Mouse (Mus musculus) cerebellum, adult 18-20 months (tissue): ENCODE measurements at regions not wholly inside any gene's neighbourhood (a gene's known extent, or its start where the extent isn't known, plus 50 kb on each side); places are given as distances from the start of the nearest gene placed in this dataset.
A peak's percentile ranks its signal among the peaks of the same experiment; 100 is the strongest.
"Not testable (repeated sequence)": the region's sequence is repeated elsewhere in the genome, so short reads cannot be mapped to it uniquely, and the experiment has no call there.

Experiments used
- DNase-seq, 2 experiments: peaks; one replicate each; pipeline ENCODE4 v3.0.0; 2021

DNA sequence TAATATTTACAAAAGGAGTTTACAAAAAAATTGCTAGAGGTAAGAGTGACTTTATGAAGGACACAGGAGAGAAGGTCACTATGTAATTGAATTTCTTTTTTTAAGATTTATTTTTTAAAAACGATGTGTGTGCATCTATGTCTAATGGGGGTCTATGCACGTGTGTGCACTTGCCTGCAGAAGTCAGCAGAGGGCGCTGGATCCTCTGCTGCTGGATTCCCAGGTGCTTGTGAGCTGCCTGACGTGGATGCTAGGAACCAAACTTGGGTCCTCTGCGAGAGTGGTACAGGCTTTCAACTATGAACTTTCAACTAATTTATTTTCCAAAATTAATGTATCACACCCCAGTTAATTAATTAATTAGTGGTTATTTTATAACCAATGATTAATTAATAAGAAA lies 85.0 kb downstream of the Glrx3 start:
- DNase-seq: no peak

DNA sequence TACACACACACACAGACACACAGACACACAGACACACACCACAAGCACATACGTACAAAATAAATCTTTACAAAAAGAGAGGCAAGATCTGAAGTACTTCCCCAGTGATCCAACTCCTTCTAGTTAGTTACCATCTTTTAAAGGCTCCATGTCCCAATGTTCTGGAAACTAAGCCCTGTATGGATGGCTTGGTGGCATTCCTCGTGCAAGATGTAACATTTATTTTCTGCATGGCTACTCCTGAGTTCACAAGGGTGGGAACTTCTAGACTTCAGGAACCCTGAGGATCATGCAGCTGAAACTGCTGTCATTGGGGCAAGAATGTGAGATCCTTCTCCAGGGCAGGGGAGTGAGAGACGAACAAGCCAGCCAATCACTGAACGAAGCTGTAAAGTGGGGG lies 96.1 kb downstream of the Glrx3 start:
- DNase-seq: no peak

DNA sequence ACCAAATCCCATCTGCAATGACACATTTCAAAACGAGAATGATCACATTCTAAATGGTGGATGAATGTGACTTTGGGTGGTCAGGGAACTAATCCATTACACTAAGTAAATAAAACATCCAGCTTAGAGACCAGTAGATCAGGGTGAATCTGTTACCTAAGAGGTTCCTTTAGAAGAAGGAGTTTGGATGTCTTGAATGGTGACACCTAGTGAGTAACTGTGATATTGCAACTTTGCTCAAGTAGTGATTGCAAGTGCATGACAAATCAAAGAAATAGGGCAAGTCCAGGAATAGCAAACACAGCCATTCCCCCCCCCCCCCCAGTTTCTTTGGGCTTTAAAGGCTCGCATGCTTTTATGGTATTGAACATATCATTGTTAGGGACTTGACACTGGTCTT lies 112.6 kb downstream of the Glrx3 start:
- DNase-seq: peak in 1 of 2 experiments; percentile 5

DNA sequence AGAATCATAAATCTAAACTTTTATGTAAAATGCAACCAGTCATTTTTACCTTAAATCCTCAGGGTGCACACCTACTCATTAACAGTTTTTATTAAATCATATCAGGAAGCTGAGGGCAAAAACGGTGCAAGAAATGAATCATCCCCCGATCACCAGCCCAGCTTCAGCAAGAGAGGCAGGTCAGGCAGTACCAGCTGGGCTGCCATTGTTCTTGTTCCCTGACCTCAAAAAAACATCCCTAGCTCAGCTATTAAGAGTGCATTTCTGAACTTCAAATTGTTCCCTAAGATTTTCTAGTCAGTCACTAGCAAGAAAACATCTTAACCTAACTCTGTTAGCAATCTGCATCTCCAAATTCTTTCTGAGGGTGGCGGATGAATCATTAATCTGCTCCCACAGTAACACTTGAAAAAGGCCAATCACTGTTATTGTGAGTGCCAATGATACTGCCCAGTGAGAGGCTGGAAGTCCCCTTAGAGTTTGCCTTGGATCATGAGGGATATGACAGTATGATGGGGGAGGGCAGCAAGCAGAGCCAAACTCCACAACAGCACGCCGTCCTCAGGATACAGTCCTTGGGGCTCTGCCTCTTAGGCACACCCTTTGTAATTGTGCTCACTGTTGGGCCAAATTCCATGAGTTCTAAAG lies 115.3 kb downstream of the Glrx3 start:
- DNase-seq: no peak

DNA sequence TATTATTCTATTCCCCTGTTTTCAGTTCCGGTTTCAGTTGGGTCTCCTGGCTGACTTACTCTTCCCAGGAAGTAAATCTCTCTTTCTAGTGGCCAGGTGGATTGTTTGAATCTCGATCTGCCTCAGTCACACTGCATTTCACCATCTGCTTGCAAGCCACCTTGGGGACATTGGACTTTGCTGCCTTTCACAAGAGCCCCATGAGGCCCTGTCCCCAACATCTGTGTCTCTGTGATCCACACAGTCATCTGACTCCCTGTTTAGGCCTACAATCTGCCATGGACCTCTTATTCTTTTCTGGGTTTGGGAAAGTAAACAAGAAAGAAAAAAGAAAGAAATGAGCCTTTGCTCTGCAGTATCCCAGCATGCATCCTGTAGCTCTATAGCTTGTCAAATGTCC lies 118.1 kb downstream of the Glrx3 start:
- DNase-seq: no peak

DNA sequence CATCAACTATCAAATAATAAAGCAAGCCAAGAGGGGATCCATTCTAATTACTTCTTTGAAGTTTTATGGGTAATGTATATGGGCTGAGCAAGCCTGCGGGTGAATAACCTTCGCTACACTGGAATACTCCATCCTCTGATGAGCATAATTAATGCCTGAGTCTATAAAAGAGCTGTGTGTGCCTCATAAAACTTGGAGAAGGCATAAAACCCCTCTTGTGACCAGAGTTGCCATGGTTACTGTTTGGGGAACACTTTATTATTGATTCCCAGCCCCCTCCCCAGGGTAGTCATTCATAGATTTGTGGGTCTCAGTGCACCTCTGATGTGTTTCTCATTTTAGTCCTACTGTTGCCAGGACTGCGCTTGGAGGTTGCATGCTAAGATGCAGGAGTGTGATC lies 120.0 kb downstream of the Glrx3 start:
- no peak for DNase-seq

DNA sequence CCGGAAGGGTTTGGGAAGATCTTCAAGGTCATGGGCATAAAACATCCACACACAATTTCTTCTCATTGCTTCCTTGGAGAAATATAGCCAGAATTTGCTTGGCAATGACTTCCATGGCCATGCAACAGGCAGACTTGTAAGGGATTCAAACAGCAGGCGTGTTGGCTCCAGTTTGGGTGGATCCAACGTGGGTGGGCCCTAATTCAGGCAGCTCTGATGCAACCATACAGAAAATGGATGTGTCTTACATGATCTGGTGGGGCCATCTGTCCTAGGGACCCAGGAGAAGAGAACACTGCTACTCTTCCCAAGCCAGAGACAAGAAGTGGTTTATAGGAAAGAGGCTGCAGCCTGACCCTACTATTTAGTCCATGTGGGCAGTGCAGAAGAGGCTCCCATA lies 121.5 kb downstream of the Glrx3 start:
- DNase-seq: no peak

DNA sequence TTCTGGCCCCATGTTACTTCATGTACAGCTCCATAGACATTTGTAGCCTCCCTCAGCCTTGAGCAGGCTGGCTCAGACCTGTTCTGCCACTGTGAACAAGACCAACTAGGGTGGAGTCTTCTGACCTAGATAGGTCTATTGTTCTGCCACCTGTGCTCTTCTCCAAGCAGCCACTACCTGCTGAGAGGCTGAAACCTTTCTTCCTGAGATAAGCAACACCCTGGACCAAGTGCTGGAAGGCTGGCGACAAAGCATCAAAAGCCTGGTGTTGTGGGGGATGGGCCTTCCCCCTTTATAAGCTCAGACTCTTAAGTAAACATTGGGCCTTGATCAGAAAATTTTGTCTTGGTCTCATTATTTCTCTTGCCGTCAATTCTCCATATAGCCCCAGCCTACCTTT lies 132.8 kb downstream of the Glrx3 start:
- DNase-seq: no peak

DNA sequence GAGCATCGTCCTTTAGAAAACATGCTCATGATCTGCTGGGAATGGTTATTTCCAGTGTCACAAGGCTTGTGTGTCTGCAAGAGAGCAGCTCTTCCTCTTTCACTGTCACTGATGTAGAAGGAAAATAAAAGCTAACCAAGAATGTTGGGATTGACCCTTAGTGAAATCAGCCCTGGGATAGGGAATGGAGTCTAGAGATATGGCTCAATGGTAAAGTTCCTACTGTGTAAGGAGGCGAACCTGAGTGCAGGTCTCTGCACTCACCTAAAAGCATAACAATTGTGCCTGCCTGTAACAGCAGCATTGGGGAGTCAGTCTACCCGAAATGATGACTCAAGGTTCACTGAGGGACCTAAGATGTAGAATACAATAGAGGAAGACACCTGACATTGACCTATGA lies 138.1 kb downstream of the Glrx3 start:
- no peak for DNase-seq

DNA sequence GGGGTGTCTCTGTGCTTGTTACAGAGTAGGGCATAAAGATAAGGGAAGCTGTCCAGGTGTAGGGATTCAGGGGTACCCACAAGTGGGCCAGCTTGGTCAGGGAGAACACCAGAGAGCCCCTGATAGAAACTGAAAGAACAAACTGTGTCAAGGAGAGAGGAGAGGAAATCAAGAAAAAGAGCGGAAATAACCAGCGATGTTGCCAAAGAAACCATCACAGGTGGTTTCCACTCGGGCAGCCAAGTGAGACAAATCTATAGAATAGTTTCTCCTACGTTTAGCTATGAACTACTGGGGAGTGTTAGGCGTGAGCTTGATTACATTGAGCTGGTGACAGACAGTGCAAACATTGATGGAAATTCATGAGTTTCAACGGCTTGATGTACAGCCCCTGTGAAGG lies 138.8 kb downstream of the Glrx3 start:
- no peak for DNase-seq

DNA sequence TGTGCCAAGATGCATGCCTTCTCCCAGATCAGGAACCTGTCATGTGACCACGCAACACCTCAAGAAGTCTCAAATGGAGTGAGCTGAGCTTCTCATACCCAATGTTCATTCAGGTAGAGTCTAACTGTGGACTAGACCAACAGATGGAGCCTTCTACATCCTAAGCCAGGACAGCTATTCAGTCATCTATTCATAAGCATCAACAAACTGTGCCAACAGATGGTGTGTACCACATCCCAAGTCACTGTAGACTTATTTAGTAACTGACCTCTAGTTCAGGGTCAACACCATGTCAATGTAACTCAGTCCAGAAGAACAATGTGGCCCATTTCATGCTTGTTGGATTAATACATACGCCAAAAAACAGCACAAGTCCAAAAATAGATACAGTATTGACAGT lies 146.1 kb downstream of the Glrx3 start:
- DNase-seq: no peak

DNA sequence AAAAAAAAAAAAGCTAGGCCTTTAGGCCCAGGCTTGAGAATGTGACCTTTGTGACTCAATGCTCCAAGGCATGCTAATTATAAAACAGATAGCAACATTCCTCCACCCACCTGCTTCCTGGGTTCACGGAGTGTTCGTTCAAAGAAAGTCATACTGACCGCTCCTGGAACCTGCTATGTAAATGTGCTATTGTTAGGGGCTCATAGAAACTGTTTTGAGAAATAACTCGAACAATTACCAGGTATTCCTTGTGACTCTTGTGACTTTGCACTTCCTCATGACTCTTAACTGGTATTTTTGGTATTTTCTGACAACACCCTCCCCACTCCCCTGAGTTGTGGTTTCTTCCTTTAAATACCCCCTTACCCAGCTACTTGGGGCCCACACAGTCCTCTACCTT lies 147.5 kb downstream of the Glrx3 start:
- DNase-seq: not testable (repeated sequence)

DNA sequence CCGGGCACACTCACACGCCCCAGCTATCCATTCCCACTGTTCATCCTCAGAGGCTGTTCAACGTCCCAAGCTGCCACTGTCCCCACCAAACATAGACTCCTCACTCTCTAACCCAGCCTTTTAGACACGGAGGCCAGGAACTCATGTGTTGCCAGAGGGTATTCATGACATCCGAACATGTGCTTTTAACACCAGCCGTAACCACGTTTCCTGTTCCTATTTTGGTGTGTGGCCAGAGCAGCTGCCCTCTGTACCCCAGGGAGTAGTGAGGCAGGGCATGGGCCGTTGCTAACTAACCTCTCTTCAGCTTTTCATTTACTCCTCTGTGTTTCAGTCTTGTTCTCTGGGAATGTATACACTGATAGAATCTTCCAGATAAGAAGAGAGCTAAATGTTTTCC lies 156.2 kb downstream of the Glrx3 start:
- DNase-seq: no peak

DNA sequence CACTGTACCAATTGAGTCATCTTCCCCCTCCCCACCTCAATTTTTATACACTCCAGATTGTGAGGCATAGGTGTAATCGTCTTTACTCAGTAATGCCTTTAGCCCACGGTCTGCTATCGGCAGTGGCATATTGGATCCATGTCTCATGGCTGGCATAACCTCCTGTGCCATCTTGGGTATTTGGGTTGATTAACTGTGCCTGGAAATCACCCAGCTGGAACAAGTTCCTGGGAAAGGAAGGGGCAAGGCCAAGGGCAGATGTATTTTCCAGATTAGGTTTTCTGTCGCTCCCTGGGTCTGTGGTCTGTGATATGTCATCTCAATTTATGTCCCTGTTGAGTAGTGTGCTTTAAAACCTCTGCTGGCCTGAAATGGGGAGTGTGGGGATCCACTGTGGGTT lies 158.2 kb downstream of the Glrx3 start:
- DNase-seq: no peak

DNA sequence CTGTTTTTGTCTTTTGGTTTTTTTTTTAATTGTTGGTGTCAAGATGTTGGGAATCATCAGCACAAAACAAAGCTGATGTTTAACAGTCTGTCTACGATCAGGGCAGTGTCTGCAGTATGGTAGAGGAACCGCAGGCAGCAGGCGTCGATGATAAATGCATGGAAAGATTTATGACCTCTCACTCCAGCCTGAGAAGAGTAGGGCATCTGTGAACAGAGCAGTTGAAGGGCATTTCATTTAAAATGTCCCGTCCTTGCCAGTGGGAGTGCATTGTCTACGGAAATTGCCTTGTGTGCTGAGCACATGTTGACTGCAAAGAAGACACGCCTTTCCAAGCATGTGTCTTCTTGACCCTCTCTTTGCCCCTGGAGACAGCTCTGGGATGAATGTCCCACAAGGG lies 158.7 kb downstream of the Glrx3 start:
- no peak for DNase-seq

DNA sequence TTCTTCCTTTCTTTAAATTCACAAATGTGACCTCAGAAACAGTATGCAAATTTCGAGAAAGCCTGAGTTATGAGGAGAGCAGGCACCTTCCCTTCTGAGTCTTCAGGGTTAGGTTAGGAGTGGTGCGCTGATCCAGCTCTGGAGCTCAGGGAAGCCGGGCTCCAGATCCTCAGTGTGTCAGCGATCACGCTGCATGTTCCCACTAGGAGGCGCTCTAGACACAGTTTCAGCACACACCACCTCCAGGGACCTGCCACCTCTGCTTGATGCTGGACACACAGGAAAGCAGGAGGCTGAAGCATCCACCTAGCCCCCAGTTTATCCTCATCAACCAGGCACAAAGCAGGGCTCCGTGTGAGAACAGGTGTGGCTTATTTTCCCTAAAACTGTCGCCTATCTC lies 165.6 kb downstream of the Glrx3 start:
- DNase-seq: peak; percentile 58 to 65

DNA sequence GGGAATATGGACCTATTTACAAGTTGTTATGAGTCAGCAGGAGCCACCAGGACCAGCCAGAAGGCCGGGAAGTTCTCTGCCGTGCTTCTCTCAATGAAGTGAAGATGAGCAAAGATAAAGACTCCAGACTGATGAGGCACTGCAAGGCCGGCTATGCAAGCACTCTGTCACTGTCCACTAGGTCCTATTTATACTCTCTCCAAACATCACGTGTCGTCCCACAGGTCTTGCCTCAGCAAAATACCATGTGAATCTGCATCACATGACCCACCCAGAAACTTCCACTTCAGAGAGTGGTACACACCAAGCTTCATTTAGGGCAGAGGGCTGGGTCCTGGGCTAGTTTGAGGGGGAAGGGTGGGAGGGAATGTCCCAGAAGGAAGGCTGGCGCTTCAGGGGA lies 172.3 kb downstream of the Glrx3 start:
- DNase-seq: no peak

DNA sequence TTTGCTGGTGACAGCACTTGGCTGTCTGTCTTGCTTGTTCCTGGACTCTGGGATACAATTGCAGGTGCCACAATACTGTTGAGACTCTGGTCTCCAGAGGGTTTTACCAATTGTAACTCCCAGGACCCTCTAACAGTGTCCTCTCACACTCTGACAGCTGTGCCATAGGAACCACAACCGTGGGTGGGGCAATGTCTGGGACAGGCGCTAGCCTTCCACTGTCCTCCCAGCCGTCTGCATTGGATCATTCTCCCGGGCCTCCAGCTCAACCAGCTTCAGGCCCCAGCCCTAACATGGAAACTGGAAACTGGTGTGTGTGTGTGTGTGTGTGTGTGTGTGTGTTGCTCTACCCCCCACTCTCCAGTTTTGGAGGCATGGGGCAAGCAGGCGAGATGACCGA lies 173.9 kb downstream of the Glrx3 start:
- DNase-seq: no peak

DNA sequence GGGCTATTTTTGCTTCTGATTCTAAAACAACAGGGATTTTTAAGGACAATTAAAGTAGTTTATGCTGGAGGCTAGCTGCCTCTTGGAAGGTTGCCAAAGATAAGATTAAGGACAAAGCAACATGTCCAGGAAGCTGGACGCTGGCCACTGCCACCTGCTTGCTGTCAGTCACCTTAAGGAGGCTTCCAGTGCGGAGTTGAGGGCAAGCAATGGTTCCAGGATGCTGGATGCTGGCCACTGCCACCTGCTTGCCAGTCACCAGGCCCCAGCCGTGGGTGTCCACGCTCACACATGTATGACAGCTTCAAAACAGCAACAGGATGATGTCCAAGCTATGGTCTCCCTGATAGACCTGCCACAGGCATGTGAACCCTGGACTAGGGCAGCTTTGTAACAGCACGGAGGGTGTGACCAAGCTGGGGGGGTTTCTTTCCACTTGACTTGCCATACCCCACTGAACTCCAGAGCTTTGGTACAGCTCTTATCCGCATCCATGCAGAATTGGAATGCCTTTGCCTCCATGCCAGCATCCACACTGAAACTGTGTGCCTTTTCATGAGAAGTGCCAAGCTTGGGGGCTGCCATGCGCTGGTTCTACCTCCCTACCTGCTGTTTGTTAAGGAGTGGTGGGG lies 174.6 kb downstream of the Glrx3 start:
- DNase-seq: peak; percentile 17

DNA sequence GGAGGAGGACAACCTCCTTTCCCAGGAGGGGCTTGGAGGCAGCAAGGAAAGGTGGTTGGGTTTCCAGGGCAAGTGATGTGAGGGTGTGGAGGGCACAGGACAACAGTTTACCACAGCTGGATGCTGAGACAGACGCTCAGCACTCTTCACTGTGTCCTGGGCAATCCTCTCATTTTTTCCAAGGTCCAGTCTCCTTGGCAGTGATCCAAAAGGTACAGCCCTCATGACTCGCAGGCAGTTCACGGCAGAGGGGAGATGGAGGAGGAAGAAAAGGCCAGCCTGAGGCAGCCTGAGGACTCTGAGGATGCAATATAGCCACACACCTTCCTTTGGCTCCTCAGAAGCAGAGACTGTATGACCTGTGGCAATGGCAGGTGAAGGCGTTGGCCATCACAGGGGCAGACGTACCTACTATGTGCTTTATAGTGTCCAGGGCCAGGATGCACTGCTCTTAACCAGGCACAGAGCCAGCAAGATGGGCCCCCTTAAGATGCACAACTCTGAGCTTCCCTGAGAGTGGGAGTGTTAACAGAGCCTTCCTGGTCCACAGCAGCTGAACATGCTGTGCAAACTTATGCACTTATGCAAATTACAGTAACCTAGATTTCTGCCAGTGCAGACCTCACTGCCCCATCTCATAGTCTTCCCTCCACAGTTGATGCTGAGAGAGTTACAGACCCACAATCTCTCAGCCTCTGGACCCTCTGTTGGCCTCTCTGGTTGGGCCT lies 181.2 kb downstream of the Glrx3 start:
- DNase-seq: no peak

DNA sequence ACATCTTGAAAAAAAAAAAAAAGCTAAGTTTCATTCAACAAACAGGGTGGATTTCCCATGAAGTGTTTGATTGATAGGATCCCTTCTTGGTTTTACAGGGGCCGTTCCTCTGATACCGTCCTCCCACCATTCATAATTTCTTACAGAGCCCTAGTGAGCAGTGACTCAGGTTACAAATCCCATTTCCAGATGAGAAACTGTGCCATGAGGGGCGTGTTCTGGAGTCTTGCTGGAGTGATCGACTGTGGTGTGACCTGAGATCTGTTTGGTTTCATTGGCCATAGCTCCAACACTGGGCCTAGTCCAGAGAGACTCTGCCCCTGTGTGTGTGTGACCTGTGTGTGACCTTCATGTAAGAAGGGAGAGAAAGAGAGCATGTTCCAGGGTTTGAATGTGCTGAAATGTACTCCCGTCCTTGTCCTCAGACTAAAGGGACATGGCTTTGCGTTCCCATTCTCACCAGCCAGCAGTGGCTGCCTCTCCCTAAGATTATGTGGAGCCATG lies 181.9 kb downstream of the Glrx3 start:
- DNase-seq: no peak

DNA sequence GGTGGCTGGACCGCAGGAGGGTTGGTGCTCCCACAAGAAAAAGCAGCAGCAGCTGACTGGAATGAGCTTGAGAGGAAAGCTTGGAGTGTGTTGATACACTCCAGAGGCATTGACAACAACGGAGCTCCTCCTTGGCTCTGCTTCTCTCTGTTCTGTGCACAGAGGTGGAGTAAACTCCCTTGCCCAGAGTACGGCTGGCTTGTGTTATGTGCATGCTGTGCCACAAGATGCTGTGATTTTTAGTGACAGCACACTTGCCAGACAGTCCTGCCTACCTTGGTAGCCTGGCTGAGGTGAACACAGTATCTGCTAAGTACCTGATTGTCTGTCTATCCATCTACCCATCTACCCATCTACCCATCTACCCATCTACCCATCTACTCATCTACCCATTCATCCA lies 190.9 kb downstream of the Glrx3 start:
- DNase-seq: no peak

DNA sequence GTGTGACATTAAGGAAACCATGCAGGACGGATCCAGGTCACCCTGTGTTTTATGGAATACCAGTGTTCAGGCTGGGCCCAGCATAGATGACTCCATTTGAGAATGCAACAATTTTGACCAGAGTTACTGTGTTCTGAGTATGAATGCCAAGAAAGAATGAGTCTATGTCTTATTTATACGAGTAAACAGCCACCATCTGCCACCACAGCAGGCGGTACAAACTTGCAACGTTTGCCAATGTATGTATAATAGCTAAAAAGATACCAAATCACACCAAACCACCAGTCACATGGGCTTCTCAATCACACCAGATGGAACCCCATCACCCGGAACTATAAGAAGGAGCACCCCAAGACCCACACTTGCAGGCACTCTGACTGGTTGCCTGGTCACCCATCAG lies 192.1 kb downstream of the Glrx3 start:
- peak; percentile 15 to 43 for DNase-seq

DNA sequence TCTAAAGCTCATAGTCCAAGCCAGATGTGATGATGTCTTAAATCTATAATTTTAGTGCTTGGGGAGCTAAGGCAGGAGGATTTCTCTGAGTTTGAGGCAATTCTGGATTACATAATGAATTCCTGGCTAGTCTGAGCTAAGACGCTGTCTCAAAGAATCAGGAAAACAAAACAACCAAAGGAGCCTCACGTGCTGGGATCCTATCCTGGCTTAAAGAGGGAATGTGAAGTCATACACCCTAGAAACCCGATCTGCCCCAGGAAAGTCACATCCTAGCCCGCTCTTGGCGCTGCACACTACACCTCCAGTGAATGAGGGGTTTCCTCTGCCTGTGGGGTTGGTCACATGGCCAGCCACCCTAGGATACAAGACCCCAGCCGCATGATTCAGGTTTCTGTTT lies 211.2 kb downstream of the Glrx3 start:
- DNase-seq: no peak
